Mouse (Mus musculus): ENCODE data around the gene Tuba1b. TPM values are rescaled to one million over a fixed set of nuclear protein-coding genes. Genes with fewer than 3 reads are reported as not detected.
"Not testable (repeated sequence)": the region's sequence is repeated elsewhere in the genome, so short reads cannot be mapped to it uniquely, and the experiment has no call there.

Tuba1b gene
- polyA plus RNA-seq, 1 experiment from 2014 or later, result 2,216 TPM

GRCm38 (mm10) chr15:98953401-98954356, 19.3 kb upstream of the Tuba1b start, which contains the start of the genes Gm49450 and Tuba1a:
TSS of gene Gm49450 (minus strand) at chr15:98953551.
TSS of gene Tuba1a (minus strand) at chr15:98953703.
- TF ChIP-seq CTCF (IDR thresholded peaks at IDR 0.05; ENCODE audit: low read depth), result no peak
- 6% methylated on average over 28 of the region's 28 CpGs for WGBS
- H3K4me2 ChIP-seq, result peak within 1 kb of the TSS; percentile 75
- H3K36me3 ChIP-seq (ENCODE audit: insufficient read depth), result 0 out of 2 replicates have a peak, but pooled peaks cover 7% of the 10 kb centered on the region
- H3K9me3 ChIP-seq (ENCODE audit: low read depth, low read length), result no peaks in the 10 kb centered on the region
- peak within 1 kb of the TSS; percentile 98 for H3K27ac ChIP-seq (ENCODE audit: low read depth)
- DNase-seq, result peak; percentile 98
- H3K4me3 ChIP-seq (ENCODE audit: low read depth, low read length), result peak within 1 kb of the TSS; percentile 78
- peak; percentile 99 for ATAC-seq (ENCODE audit: insufficient read depth)
- no peaks in the 10 kb centered on the region for H3K27me3 ChIP-seq (ENCODE audit: insufficient read depth, low read length)
- H3K4me1 ChIP-seq (ENCODE audit: insufficient read depth), result no peaks in the 10 kb centered on the region; the same call in 1 of the 2 replicates
- H3K9ac ChIP-seq, result peak within 1 kb of the TSS; percentile 95

- peak; percentile 82 for ATAC-seq (ENCODE audit: insufficient read depth)
These were observed 18.5 kb upstream of the Tuba1b start for GRCm38 (mm10) chr15:98952751-98953400.

DNA sequence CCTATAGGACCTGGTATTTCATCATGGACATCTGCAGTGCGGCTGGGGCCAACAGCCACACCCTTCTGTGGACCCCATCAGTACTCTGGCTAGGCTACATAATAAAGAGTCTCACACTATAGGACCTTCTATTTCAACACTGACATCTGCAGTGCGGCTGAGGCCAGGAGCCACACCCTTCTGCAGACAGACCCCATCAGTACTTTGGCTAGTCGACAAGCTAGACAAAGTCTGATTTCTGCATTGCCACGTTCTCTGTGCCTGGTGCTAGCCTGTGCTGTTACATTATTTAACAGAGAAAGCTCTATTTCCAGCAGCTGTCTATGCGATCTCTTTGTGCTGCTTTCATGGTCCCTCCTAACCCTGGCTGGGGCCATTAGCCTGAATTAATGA, 17.7 kb upstream of the Tuba1b start:
- H3K4me2 ChIP-seq, result peak overlapping the region; percentile 75
- DNase-seq (peak; percentile 42), ATAC-seq (ENCODE audit: insufficient read depth) (no peak)
- no peaks in the 10 kb centered on the region for H3K27me3 ChIP-seq (ENCODE audit: insufficient read depth, low read length)
- H3K4me1 ChIP-seq (ENCODE audit: insufficient read depth), result no peaks in the 10 kb centered on the region; the same call in 1 of the 2 replicates
- no peaks in the 10 kb centered on the region for H3K9me3 ChIP-seq (ENCODE audit: low read depth, low read length)
- TF ChIP-seq CTCF (IDR thresholded peaks at IDR 0.05; ENCODE audit: low read depth), result no peak
- peak overlapping the region; percentile 98 for H3K27ac ChIP-seq (ENCODE audit: low read depth)
- H3K36me3 ChIP-seq (ENCODE audit: insufficient read depth), result 0 out of 2 replicates have a peak, but pooled peaks cover 7% of the 10 kb centered on the region
- peak overlapping the region; percentile 95 for H3K9ac ChIP-seq
- peak overlapping the region; percentile 78 for H3K4me3 ChIP-seq (ENCODE audit: low read depth, low read length)
- 19% methylated on average over 5 of the region's 5 CpGs for WGBS

More at GRCm38 (mm10) chr15:98952751-98953400, 18.5 kb upstream of the Tuba1b start:
- Histone ChIP-seq H3K9me3 (ENCODE audit: low read depth, low read length) (no peaks in the 10 kb centered on the region), H3K36me3 (ENCODE audit: insufficient read depth) (0 out of 2 replicates have a peak, but pooled peaks cover 7% of the 10 kb centered on the region), H3K27me3 (ENCODE audit: insufficient read depth, low read length) (no peaks in the 10 kb centered on the region), H3K4me1 (ENCODE audit: insufficient read depth) (no peaks in the 10 kb centered on the region; the same call in 1 of the 2 replicates), H3K4me2 (peak overlapping the region; percentile 75), H3K9ac (peak overlapping the region; percentile 95), H3K4me3 (ENCODE audit: low read depth, low read length) (peak overlapping the region; percentile 78), H3K27ac (ENCODE audit: low read depth) (peak overlapping the region; percentile 98)
- peak; percentile 69 for TF ChIP-seq CTCF (IDR thresholded peaks at IDR 0.05; ENCODE audit: low read depth)
- WGBS, result under 1% methylated on average over 41 of the region's 41 CpGs
- DNase-seq, result peak; percentile 90

- H3K4me1 ChIP-seq (ENCODE audit: insufficient read depth); H3K9ac ChIP-seq; DNase-seq; H3K36me3 ChIP-seq (ENCODE audit: insufficient read depth); H3K27me3 ChIP-seq (ENCODE audit: insufficient read depth, low read length); H3K9me3 ChIP-seq (ENCODE audit: low read depth, low read length); ATAC-seq (ENCODE audit: insufficient read depth); H3K27ac ChIP-seq (ENCODE audit: low read depth): not testable (repeated sequence)
- Histone ChIP-seq H3K4me2 (peak overlapping the region; percentile 75), H3K4me3 (ENCODE audit: low read depth, low read length) (peak overlapping the region; percentile 78)
- WGBS, result 84% methylated on average over 11 of the region's 15 CpGs
These were observed 17.0 kb upstream of the Tuba1b start for GRCm38 (mm10) chr15:98951122-98952062.

GRCm38 (mm10) chr15:98949607-98949892, 15.2 kb upstream of the Tuba1b start:
- H3K9me3 ChIP-seq (ENCODE audit: low read depth, low read length), result no peaks in the 10 kb centered on the region
- no peaks in the 10 kb centered on the region; the same call in 1 of the 2 replicates for H3K4me1 ChIP-seq (ENCODE audit: insufficient read depth)
- no peaks in the 10 kb centered on the region for H3K27me3 ChIP-seq (ENCODE audit: insufficient read depth, low read length)
- no peak overlapping the region for H3K27ac ChIP-seq (ENCODE audit: low read depth)
- WGBS, result 71% methylated on average over 3 of the region's 3 CpGs
- no peak overlapping the region for H3K4me3 ChIP-seq (ENCODE audit: low read depth, low read length)
- no peak for TF ChIP-seq CTCF (IDR thresholded peaks at IDR 0.05; ENCODE audit: low read depth)
- no peak for DNase-seq
- no peak for ATAC-seq (ENCODE audit: insufficient read depth)
- H3K4me2 ChIP-seq, result no peak overlapping the region
- no peak overlapping the region for H3K9ac ChIP-seq
- H3K36me3 ChIP-seq (ENCODE audit: insufficient read depth), result 0 out of 2 replicates have a peak, but pooled peaks cover 7% of the 10 kb centered on the region

DNA sequence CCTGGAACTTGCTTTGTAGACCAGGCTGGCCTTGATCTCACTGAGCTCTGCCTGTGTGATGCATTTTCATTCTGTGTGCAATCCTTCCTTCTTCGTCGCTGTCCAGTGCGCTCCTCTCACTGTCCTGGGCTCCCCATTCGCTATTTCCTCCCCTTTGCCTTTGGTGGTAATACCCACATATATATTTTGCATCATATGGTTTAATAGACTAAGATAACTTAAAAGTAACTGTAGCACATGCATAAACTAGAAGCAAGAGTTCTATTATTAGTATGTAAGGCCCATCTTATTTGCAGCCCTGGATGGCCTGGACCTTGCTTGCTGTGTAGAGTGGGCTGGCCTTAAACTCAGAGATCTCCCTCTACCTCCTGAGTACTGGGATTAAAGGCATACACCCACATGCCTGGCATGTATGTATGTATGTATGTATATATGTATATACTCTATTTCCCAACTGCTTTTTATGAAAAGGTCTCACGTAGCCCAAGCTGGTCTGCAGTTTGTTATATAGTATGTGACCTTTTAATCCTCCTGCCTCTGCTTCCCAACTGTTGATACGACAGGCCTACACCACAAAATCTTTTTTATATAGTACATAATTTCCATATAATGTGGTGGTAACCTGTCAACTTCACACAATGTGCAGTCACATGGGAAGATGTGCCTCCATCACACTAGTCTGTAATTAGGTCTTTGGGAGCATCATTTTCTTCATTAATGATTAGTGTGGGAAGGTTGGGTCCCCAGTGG, 14.7 kb upstream of the Tuba1b start:
- ATAC-seq (ENCODE audit: insufficient read depth) (no peak), DNase-seq (no peak)
- Histone ChIP-seq H3K4me2 (no peak overlapping the region), H3K27me3 (ENCODE audit: insufficient read depth, low read length) (no peaks in the 10 kb centered on the region), H3K27ac (ENCODE audit: low read depth) (no peak overlapping the region), H3K36me3 (ENCODE audit: insufficient read depth) (0 out of 2 replicates have a peak, but pooled peaks cover 7% of the 10 kb centered on the region), H3K9ac (no peak overlapping the region), H3K9me3 (ENCODE audit: low read depth, low read length) (no peaks in the 10 kb centered on the region), H3K4me1 (ENCODE audit: insufficient read depth) (no peaks in the 10 kb centered on the region), H3K4me3 (ENCODE audit: low read depth, low read length) (no peak overlapping the region)
- no peak for TF ChIP-seq CTCF (IDR thresholded peaks at IDR 0.05; ENCODE audit: low read depth)
- 68% methylated on average over 6 of the region's 6 CpGs for WGBS
